Mouse (Mus musculus): ENCODE data around the gene Osbpl7. TPM values are rescaled to one million over a fixed set of nuclear protein-coding genes. Genes with fewer than 3 reads are reported as not detected.

Gene Osbpl7
- total and polyA plus RNA-seq, 3 experiments: 11.5 to 18.9 TPM; not detected in 1

DNA sequence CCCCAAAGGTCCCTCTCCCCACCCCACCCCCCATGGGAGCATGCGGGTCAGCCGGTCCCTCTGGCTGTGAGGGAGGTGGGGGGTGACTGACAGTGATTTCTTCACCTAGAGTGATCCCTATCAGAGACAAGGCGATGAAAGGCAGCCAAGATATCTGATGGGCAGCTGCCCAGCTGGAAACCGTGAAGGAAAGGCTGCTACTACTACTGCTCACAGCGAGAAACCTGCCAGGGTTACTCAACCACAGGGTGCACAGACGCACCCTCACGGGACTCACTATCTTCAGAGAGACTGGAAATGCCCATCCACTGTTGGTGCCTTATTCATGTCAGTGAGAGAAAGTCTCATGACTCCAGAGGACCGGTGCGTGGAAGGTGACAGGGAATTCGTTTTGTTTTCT lies 25.5 kb upstream of the Osbpl7 start:
- H3K36me3 ChIP-seq (ENCODE audit: control insufficient read depth in 1 of 2, insufficient read depth in 2 of 2, low read length in 2 of 2): peaks cover 0 to 3% of the 10 kb centered on the region in 2 experiments; a peak in 2 of 4 replicates
- no peak overlapping the region for H3K9ac ChIP-seq (ENCODE audit: control insufficient read depth, low read depth, low read length, poor library complexity, severe bottlenecking)
- TF ChIP-seq GATA1 (IDR thresholded peaks at IDR 0.05; ENCODE audit: low read depth, low read length) (peak; percentile 82), BHLHE40 (IDR thresholded peaks at IDR 0.05; ENCODE audit: borderline replicate concordance, low read depth, low read length) (peak; percentile 51; the same call in 1 of the 2 replicates), RCOR1 (IDR thresholded peaks at IDR 0.05; ENCODE audit: low read depth, low read length) (peak; percentile 73), MAZ (IDR thresholded peaks at IDR 0.05; ENCODE audit: low read depth, low read length) (no peak)
- peaks cover 0 to 13% of the 10 kb centered on the region in 2 experiments; a peak in 2 of 4 replicates for H3K4me1 ChIP-seq (ENCODE audit: control insufficient read depth in 1 of 2, insufficient read depth in 2 of 2, low read length in 2 of 2)
- H3K4me3 ChIP-seq (ENCODE audit: control insufficient read depth in 1 of 2, insufficient read depth in 1 of 2, low read depth in 2 of 2, low read length in 2 of 2): no peak overlapping the region
- no peaks in the 10 kb centered on the region for H3K9me3 ChIP-seq (replicated peaks; ENCODE audit: insufficient read depth, low read length)
- no peaks in the 10 kb centered on the region; the same call in 1 of the 2 replicates for H3K79me2 ChIP-seq (ENCODE audit: control insufficient read depth, insufficient read depth, low read length, poor library complexity)
- peaks cover 3 to 5% of the 10 kb centered on the region in 2 experiments for H3K27me3 ChIP-seq (ENCODE audit: control insufficient read depth in 1 of 2, insufficient read depth in 2 of 2, low read length in 2 of 2)
- no peak overlapping the region for H3K27ac ChIP-seq (ENCODE audit: control insufficient read depth, low read depth, low read length)
- DNase-seq (ENCODE audit: low read depth, low spot score): peak; percentile 39

DNA sequence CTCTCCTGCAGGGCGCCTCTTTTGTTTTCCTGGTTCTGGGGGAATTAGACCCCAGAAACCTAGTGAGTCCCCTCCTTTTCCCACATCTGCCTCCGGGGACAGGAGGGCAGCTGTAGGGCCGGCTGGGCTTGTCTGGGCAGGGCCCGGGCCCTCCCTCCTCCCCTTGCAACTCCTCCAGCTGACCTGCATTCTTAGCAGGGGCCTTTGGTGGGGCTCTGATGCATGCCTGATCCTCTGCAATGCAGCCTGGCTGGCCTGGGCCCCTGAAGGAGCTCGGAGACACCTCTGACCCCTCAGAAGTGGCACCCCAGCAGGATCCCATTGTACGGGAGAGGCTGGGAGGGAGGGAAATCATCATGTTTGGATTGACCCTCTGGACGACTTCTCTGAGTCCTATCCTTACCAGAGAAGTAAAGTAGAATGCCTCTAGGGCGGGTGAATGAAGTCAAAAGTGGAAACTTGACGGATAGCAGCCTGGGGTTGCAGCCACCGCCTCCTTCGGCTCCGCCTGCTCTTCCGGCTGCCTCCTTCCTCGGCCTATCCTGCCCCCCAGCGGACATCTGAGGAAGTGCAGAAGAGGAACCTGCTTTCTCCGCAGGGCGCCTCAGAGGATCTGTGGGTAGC lies 24.6 kb upstream of the Osbpl7 start:
- H3K27ac ChIP-seq (ENCODE audit: control insufficient read depth, low read depth, low read length): peak overlapping the region; percentile 28
- H3K9me3 ChIP-seq (replicated peaks; ENCODE audit: insufficient read depth, low read length): no peaks in the 10 kb centered on the region
- peaks cover 6% of the 10 kb centered on the region for H3K79me2 ChIP-seq (ENCODE audit: control insufficient read depth, insufficient read depth, low read length, poor library complexity)
- H3K27me3 ChIP-seq (ENCODE audit: control insufficient read depth in 1 of 2, insufficient read depth in 2 of 2, low read length in 2 of 2): peaks cover 0 to 5% of the 10 kb centered on the region in 2 experiments
- peaks cover 5 to 18% of the 10 kb centered on the region in 2 experiments for H3K4me1 ChIP-seq (ENCODE audit: control insufficient read depth in 1 of 2, insufficient read depth in 2 of 2, low read length in 2 of 2)
- H3K36me3 ChIP-seq (ENCODE audit: control insufficient read depth in 1 of 2, insufficient read depth in 2 of 2, low read length in 2 of 2): peaks cover 0 to 8% of the 10 kb centered on the region in 2 experiments; a peak in 2 of 4 replicates
- DNase-seq (ENCODE audit: low read depth, low spot score): peak; percentile 96
- H3K4me3 ChIP-seq (ENCODE audit: control insufficient read depth in 1 of 2, insufficient read depth in 1 of 2, low read depth in 2 of 2, low read length in 2 of 2): peak overlapping the region; percentile 67 to 74
- peak overlapping the region; percentile 76 for H3K9ac ChIP-seq (ENCODE audit: control insufficient read depth, low read depth, low read length, poor library complexity, severe bottlenecking)
- TF ChIP-seq RCOR1 (IDR thresholded peaks at IDR 0.05; ENCODE audit: low read depth, low read length) (peak; percentile 64), TBP (IDR thresholded peaks at IDR 0.05; ENCODE audit: low read depth, low read length) (peak; percentile 44; the same call in 1 of the 2 replicates), KAT2A (conservative IDR thresholded peaks at IDR 0.05; ENCODE audit: low read depth, low read length) (no peak), ETS1 (IDR thresholded peaks at IDR 0.05; ENCODE audit: low read depth, low read length) (peak; percentile 38; the same call in 1 of the 2 replicates), JUND (IDR thresholded peaks at IDR 0.05; ENCODE audit: low read depth, low read length) (no peak), POLR2AphosphoS2 (IDR thresholded peaks at IDR 0.05; ENCODE audit: low read length) (no peak), ZC3H11A (IDR thresholded peaks at IDR 0.05; ENCODE audit: low read depth, low read length) (peak; percentile 97), GABPA (IDR thresholded peaks at IDR 0.05; ENCODE audit: low read depth, low read length) (no peak), TCF12 (IDR thresholded peaks at IDR 0.05; ENCODE audit: low read depth, low read length) (peak; percentile 62; the same call in 1 of the 2 replicates), ZKSCAN1 (IDR thresholded peaks at IDR 0.05; ENCODE audit: low read depth, low read length) (no peak), USF2 (IDR thresholded peaks at IDR 0.05; ENCODE audit: borderline replicate concordance in 1 of 2, insufficient read depth in 1 of 2, low read depth in 1 of 2, low read length in 2 of 2) (no peak), EP300 (IDR thresholded peaks at IDR 0.05; ENCODE audit: low read depth in 1 of 2, low read length in 2 of 2) (peak; percentile 17 to 44; a peak in 2 of 4 replicates), HCFC1 (IDR thresholded peaks at IDR 0.05; ENCODE audit: low read depth, low read length) (peak; percentile 74), SMC3 (IDR thresholded peaks at IDR 0.05; ENCODE audit: low read depth, low read length) (peak; percentile 99), E2F4 (IDR thresholded peaks at IDR 0.05; ENCODE audit: borderline replicate concordance, low read depth, low read length) (no peak), NELFE (IDR thresholded peaks at IDR 0.05; ENCODE audit: low read depth, low read length) (peak; percentile 40; the same call in 1 of the 2 replicates), CTCF (IDR thresholded peaks at IDR 0.05 in 2 of 3, conservative IDR thresholded peaks at IDR 0.05 in 1 of 3; ENCODE audit: control insufficient read depth in 1 of 3, insufficient read depth in 1 of 3, low read depth in 2 of 3, low read length in 3 of 3, poor library complexity in 1 of 3, severe bottlenecking in 1 of 3) (peak; percentile 92 to 100 (median 99)), MEF2A (IDR thresholded peaks at IDR 0.05; ENCODE audit: extremely low read depth, insufficient replicate concordance, low read depth, low read length, poor library complexity, severe bottlenecking) (peak; percentile 25; the same call in 1 of the 2 replicates), BHLHE40 (IDR thresholded peaks at IDR 0.05; ENCODE audit: borderline replicate concordance, low read depth, low read length) (peak; percentile 73), ZMIZ1 (IDR thresholded peaks at IDR 0.05; ENCODE audit: low read depth, low read length) (no peak; the same call in 1 of the 2 replicates), POLR2A (IDR thresholded peaks at IDR 0.05; ENCODE audit: control insufficient read depth in 1 of 2, insufficient read depth in 1 of 2, low read depth in 1 of 2, low read length in 2 of 2, poor library complexity in 1 of 2) (peak in 1 of 2 experiments; percentile 70; a peak in 2 of 4 replicates), ZNF384 (IDR thresholded peaks at IDR 0.05; ENCODE audit: low read depth, low read length) (peak; percentile 68), CHD2 (IDR thresholded peaks at IDR 0.05; ENCODE audit: low read length) (no peak), RAD21 (IDR thresholded peaks at IDR 0.05; ENCODE audit: low read depth, low read length) (peak; percentile 99), NRF1 (IDR thresholded peaks at IDR 0.05; ENCODE audit: insufficient read depth, low read depth, low read length, poor library complexity, severe bottlenecking) (peak; percentile 24; the same call in 1 of the 2 replicates), USF1 (IDR thresholded peaks at IDR 0.05; ENCODE audit: low read depth, low read length) (no peak), GATA1 (IDR thresholded peaks at IDR 0.05; ENCODE audit: low read depth, low read length) (no peak)

All from MEL (cell line).